9 mouse cellular contexts compared by ENCODE assay signal in the genomic region with DNA sequence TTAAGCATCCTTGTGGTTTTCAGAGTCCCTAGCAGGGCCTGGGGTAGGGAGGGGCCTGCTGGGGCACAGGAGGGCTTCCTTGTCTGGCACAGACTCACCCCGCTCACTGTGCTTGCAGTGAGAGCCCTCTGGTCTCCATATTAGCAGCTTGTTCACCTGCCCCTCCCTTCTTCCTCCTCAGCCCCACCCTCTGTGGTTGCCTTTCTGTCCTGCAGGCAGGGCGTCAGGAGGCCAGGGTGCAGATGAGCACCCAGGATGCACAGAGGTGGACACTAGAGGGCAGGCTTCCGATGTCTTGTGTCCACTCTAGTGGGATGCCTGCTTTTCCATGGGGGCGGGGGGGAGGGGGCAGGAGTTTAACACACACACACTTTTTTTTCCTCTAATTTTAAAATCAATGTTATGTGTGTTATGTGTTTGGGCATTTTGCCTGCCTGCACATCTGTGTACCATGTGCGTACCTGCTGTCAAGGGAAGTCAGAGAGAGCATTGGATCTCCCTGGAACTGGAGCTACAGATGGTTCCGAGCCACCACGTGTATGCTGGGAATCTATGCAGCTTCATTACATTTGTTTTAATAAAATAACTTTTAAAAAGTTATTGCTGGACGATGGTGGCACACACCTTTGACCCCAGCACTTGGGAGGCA. TPM values are rescaled to one million over a fixed set of nuclear protein-coding genes. Genes with fewer than 3 reads are reported as not detected.
A peak's percentile ranks its signal among the peaks of the same experiment; 100 is the strongest.
DNase-seq lines count a peak whose midpoint lies in the region; ATAC-seq lines count a peak whose summit lies in the region.
"Had no signal": no experiment of that assay in that cellular context is flagged by ENCODE, and none has a peak within 500 bp of the region (broad histone marks: within the 10 kb centered on the region; RNA-seq: fewer than 3 reads in every experiment).

No protein-coding gene starts in this region.

- H3K4me3 ChIP-seq in neural tube, embryonic 11.5 days (ENCODE audit: low read depth, low read length) = no peak overlapping the region
- H3K4me3 ChIP-seq in neural tube, embryonic 15.5 days (replicated peaks) = no peak overlapping the region
- no peak overlapping the region for H3K4me3 ChIP-seq in liver, embryonic 11.5 days (ENCODE audit: low read depth, low read length)

- ATAC-seq in neural tube, embryonic 11.5 days (ENCODE audit: insufficient read depth, low FRiP score, low TSS enrichment) = no peak
- no peak for ATAC-seq in neural tube, embryonic 15.5 days (ENCODE audit: low FRiP score)
- ATAC-seq in granulocyte monocyte progenitor cell, adult 5-6 weeks (replicated peaks; ENCODE audit: poor library complexity, severe bottlenecking) = peak; percentile 67
- peak; percentile 78 for ATAC-seq in liver, embryonic 11.5 days (replicated peaks; ENCODE audit: low FRiP score)
- peak; percentile 34; the same call in 1 of the 2 replicates for ATAC-seq in neutrophil, adult 5-6 weeks (ENCODE audit: extremely low read depth, insufficient number of reproducible peaks, low FRiP score, poor library complexity, severe bottlenecking)

- H3K27me3 ChIP-seq in neural tube, embryonic 11.5 days (ENCODE audit: control insufficient read depth, insufficient read depth, low read length) = no peaks in the 10 kb centered on the region
- no peaks in the 10 kb centered on the region for H3K27me3 ChIP-seq in neural tube, embryonic 15.5 days (replicated peaks)
- H3K27me3 ChIP-seq in liver, embryonic 11.5 days (replicated peaks; ENCODE audit: control insufficient read depth, insufficient read depth, low read length) = no peaks in the 10 kb centered on the region

- H3K4me2 ChIP-seq in neural tube, embryonic 11.5 days (ENCODE audit: low read depth) = no peak overlapping the region
- no peak overlapping the region for H3K4me2 ChIP-seq in neural tube, embryonic 15.5 days
- H3K4me2 ChIP-seq in liver, embryonic 11.5 days = peak overlapping the region; percentile 39

- peaks cover 4% of the 10 kb centered on the region; the same call in 1 of the 2 replicates for H3K4me1 ChIP-seq in neural tube, embryonic 11.5 days (ENCODE audit: control insufficient read depth, insufficient read depth, low read length)
- peaks cover 7% of the 10 kb centered on the region for H3K4me1 ChIP-seq in neural tube, embryonic 15.5 days
- peaks cover 23% of the 10 kb centered on the region for H3K4me1 ChIP-seq in liver, embryonic 11.5 days (replicated peaks; ENCODE audit: control insufficient read depth, insufficient read depth, low read length)

- DNase-seq in adrenal gland, adult (ENCODE audit: inconsistent age in 2 of 2, low spot score in 1 of 2) = peak; percentile 49 to 73
- DNase-seq in adrenal gland, adult 8-10 months = no peak
- peak; percentile 46 for DNase-seq in neural tube, embryonic 11.5 days (ENCODE audit: low spot score)
- DNase-seq in liver, embryonic 11.5 days (ENCODE audit: low spot score) = peak; percentile 62
- DNase-seq in layer of hippocampus, postnatal 10 days (ENCODE audit: low spot score in 2 of 2) = no peak

- H3K9ac ChIP-seq in neural tube, embryonic 11.5 days (ENCODE audit: low read length) = no peak overlapping the region
- H3K9ac ChIP-seq in neural tube, embryonic 15.5 days (replicated peaks) = no peak overlapping the region
- no peak overlapping the region for H3K9ac ChIP-seq in liver, embryonic 11.5 days (ENCODE audit: low read depth, low read length)

- WGBS in neural tube, embryonic 11.5 days = 43% methylated on average over 8 of the region's 8 CpGs
- 40% methylated on average over 8 of the region's 8 CpGs for WGBS in neural tube, embryonic 15.5 days
- WGBS in liver, embryonic 11.5 days = 36% methylated on average over 8 of the region's 8 CpGs

- H3K36me3 ChIP-seq in neural tube, embryonic 11.5 days (ENCODE audit: control insufficient read depth, insufficient read depth, low read length) = no peaks in the 10 kb centered on the region
- H3K36me3 ChIP-seq in neural tube, embryonic 15.5 days = peaks cover 12% of the 10 kb centered on the region
- no peaks in the 10 kb centered on the region for H3K36me3 ChIP-seq in liver, embryonic 11.5 days (ENCODE audit: control insufficient read depth, insufficient read depth, low read length)

- H3K27ac ChIP-seq in neural tube, embryonic 11.5 days (ENCODE audit: low read depth, low read length) = no peak overlapping the region
- no peak overlapping the region for H3K27ac ChIP-seq in neural tube, embryonic 15.5 days (replicated peaks)
- no peak overlapping the region for H3K27ac ChIP-seq in liver, embryonic 11.5 days (ENCODE audit: low read depth, low read length)

- no peaks in the 10 kb centered on the region for H3K9me3 ChIP-seq in neural tube, embryonic 11.5 days (ENCODE audit: control insufficient read depth, low read length)
- H3K9me3 ChIP-seq in neural tube, embryonic 15.5 days (replicated peaks) = no peaks in the 10 kb centered on the region
- H3K9me3 ChIP-seq in liver, embryonic 11.5 days (ENCODE audit: control insufficient read depth, low read length) = no peaks in the 10 kb centered on the region

RNA-seq across cellular contexts. Expression of a gene that starts 2.0 kb away (rescaled TPM):
- 10 to 100 TPM; 42.7 to 61.4 (median 51.8) TPM for total RNA-seq in adrenal gland, adult 8-10 months (2022)
- 4.8 and 5.1 TPM in 2 replicates for polyA plus RNA-seq in neural tube, embryonic 11.5 days (2014; fragmentation: Nextera tagmentation; extraction: Ambion mirVana)
- 13.5 and 14.4 TPM in 2 replicates for polyA plus RNA-seq in neural tube, embryonic 15.5 days (2015; fragmentation: Nextera tagmentation; extraction: Ambion mirVana)
- 16.2 and 19.0 TPM in 2 replicates for total RNA-seq in granulocyte monocyte progenitor cell, adult 5-6 weeks (2014; fragmentation: Nextera tagmentation)
- 11.3 and 14.2 TPM in 2 replicates for total RNA-seq in granulocyte monocyte progenitor cell, adult 5-6 weeks (2017)
- polyA plus RNA-seq in liver, embryonic 11.5 days (2014; fragmentation: Nextera tagmentation; extraction: Ambion mirVana) = 9.6 and 10.6 TPM in 2 replicates
- 4.7 and 5.4 TPM in 2 replicates for total RNA-seq in neutrophil, adult 5-6 weeks (2017)
- total RNA-seq in layer of hippocampus, postnatal 10 days (2021) = 100 to 1,000 TPM in 1 of 2 experiments, 10 to 100 TPM in 1; 99.1 to 104 TPM

RNA-seq across cellular contexts. Expression of a gene that starts 14.6 kb away (rescaled TPM):
- total RNA-seq in adrenal gland, adult 8-10 months (2022) = 10 to 100 TPM in 3 of 4 experiments, 1 to 10 TPM in 1; 8.5 to 18.9 (median 13.8) TPM
- polyA plus RNA-seq in neural tube, embryonic 11.5 days (2014; fragmentation: Nextera tagmentation; extraction: Ambion mirVana) = 20.9 and 21.8 TPM in 2 replicates
- 43.9 and 44.6 TPM in 2 replicates for polyA plus RNA-seq in neural tube, embryonic 15.5 days (2015; fragmentation: Nextera tagmentation; extraction: Ambion mirVana)
- total RNA-seq in granulocyte monocyte progenitor cell, adult 5-6 weeks (2014; fragmentation: Nextera tagmentation) = 37.5 and 51.7 TPM in 2 replicates
- 26.0 and 31.9 TPM in 2 replicates for total RNA-seq in granulocyte monocyte progenitor cell, adult 5-6 weeks (2017)
- 26.0 and 28.8 TPM in 2 replicates for polyA plus RNA-seq in liver, embryonic 11.5 days (2014; fragmentation: Nextera tagmentation; extraction: Ambion mirVana)
- 13.6 and 16.9 TPM in 2 replicates for total RNA-seq in neutrophil, adult 5-6 weeks (2017)
- 10 to 100 TPM; 41.9 to 47.1 TPM for total RNA-seq in layer of hippocampus, postnatal 10 days (2021)

RNA-seq across cellular contexts. Expression of a gene that starts 20.0 kb away (rescaled TPM):
- total RNA-seq in adrenal gland, adult 8-10 months (2022) = 10 to 100 TPM; 24.1 to 57.3 (median 40.1) TPM
- polyA plus RNA-seq in neural tube, embryonic 11.5 days (2014; fragmentation: Nextera tagmentation; extraction: Ambion mirVana) = 33.0 and 33.8 TPM in 2 replicates
- 88.5 and 103 TPM in 2 replicates for polyA plus RNA-seq in neural tube, embryonic 15.5 days (2015; fragmentation: Nextera tagmentation; extraction: Ambion mirVana)
- 3.4 TPM in 1 of 2 replicates, not detected in the other for total RNA-seq in granulocyte monocyte progenitor cell, adult 5-6 weeks (2014; fragmentation: Nextera tagmentation)
- total RNA-seq in granulocyte monocyte progenitor cell, adult 5-6 weeks (2017) = 0.78 and 3.3 TPM in 2 replicates
- 6.7 and 8.3 TPM in 2 replicates for polyA plus RNA-seq in liver, embryonic 11.5 days (2014; fragmentation: Nextera tagmentation; extraction: Ambion mirVana)
- not detected in 2 replicates for total RNA-seq in neutrophil, adult 5-6 weeks (2017)
- 100 to 1,000 TPM; 109 TPM for total RNA-seq in layer of hippocampus, postnatal 10 days (2021)

RNA-seq across cellular contexts. Expression of a gene that starts 26.1 kb away (rescaled TPM):
- total RNA-seq in adrenal gland, adult 8-10 months (2022) = not detected
- 0.25 and 0.58 TPM in 2 replicates for polyA plus RNA-seq in neural tube, embryonic 11.5 days (2014; fragmentation: Nextera tagmentation; extraction: Ambion mirVana)
- polyA plus RNA-seq in neural tube, embryonic 15.5 days (2015; fragmentation: Nextera tagmentation; extraction: Ambion mirVana) = 0.59 and 0.99 TPM in 2 replicates
- total RNA-seq in granulocyte monocyte progenitor cell, adult 5-6 weeks (2014; fragmentation: Nextera tagmentation) = not detected in 2 replicates
- not detected in 2 replicates for total RNA-seq in granulocyte monocyte progenitor cell, adult 5-6 weeks (2017)
- polyA plus RNA-seq in liver, embryonic 11.5 days (2014; fragmentation: Nextera tagmentation; extraction: Ambion mirVana) = not detected in 2 replicates
- not detected in 2 replicates for total RNA-seq in neutrophil, adult 5-6 weeks (2017)
- under 1 TPM; 0.45 to 0.64 TPM for total RNA-seq in layer of hippocampus, postnatal 10 days (2021)
- polyA plus RNA-seq: heart, embryonic 16.5 days had no signal

RNA-seq across cellular contexts. Expression of a gene that starts 26.9 kb away (rescaled TPM):
- under 1 TPM in 1 of 4 experiments, not detected in 3; 0.46 TPM for total RNA-seq in adrenal gland, adult 8-10 months (2022)
- polyA plus RNA-seq in neural tube, embryonic 11.5 days (2014; fragmentation: Nextera tagmentation; extraction: Ambion mirVana) = 2.6 and 3.6 TPM in 2 replicates
- 16.3 and 17.8 TPM in 2 replicates for polyA plus RNA-seq in neural tube, embryonic 15.5 days (2015; fragmentation: Nextera tagmentation; extraction: Ambion mirVana)
- 1.8 TPM in 1 of 2 replicates, not detected in the other for total RNA-seq in granulocyte monocyte progenitor cell, adult 5-6 weeks (2014; fragmentation: Nextera tagmentation)
- total RNA-seq in granulocyte monocyte progenitor cell, adult 5-6 weeks (2017) = not detected in 2 replicates
- 0.48 TPM in 1 of 2 replicates, not detected in the other for polyA plus RNA-seq in liver, embryonic 11.5 days (2014; fragmentation: Nextera tagmentation; extraction: Ambion mirVana)
- total RNA-seq in neutrophil, adult 5-6 weeks (2017) = 1.3 and 1.4 TPM in 2 replicates
- 1 to 10 TPM; 6.4 to 7.1 TPM for total RNA-seq in layer of hippocampus, postnatal 10 days (2021)

Comparison
In these comparisons a context has a peak if more than half of its experiments do, and no peak if none do; other contexts are left out.
1. DNase-seq: peak in adrenal gland, adult (2 of 2), neural tube, embryonic 11.5 days (single experiment) and liver, embryonic 11.5 days (single experiment); none in adrenal gland, adult 8-10 months (single experiment) and layer of hippocampus, postnatal 10 days (0 of 2).
2. ATAC-seq: peak in granulocyte monocyte progenitor cell, adult 5-6 weeks (single experiment), liver, embryonic 11.5 days (single experiment) and neutrophil, adult 5-6 weeks (single experiment); none in neural tube, embryonic 11.5 days (single experiment) and neural tube, embryonic 15.5 days (single experiment).
3. RNA of a gene that starts 20.0 kb away (total RNA-seq): 109 TPM in layer of hippocampus, postnatal 10 days and 24.1 to 57.3 TPM in adrenal gland, adult 8-10 months; 0.78 to 3.4 TPM in granulocyte monocyte progenitor cell, adult 5-6 weeks and not detected in neutrophil, adult 5-6 weeks; every median in the first group is over 4 times any median in the second.